Mouse (Mus musculus): ENCODE data around the gene Trpm8.

DNA sequence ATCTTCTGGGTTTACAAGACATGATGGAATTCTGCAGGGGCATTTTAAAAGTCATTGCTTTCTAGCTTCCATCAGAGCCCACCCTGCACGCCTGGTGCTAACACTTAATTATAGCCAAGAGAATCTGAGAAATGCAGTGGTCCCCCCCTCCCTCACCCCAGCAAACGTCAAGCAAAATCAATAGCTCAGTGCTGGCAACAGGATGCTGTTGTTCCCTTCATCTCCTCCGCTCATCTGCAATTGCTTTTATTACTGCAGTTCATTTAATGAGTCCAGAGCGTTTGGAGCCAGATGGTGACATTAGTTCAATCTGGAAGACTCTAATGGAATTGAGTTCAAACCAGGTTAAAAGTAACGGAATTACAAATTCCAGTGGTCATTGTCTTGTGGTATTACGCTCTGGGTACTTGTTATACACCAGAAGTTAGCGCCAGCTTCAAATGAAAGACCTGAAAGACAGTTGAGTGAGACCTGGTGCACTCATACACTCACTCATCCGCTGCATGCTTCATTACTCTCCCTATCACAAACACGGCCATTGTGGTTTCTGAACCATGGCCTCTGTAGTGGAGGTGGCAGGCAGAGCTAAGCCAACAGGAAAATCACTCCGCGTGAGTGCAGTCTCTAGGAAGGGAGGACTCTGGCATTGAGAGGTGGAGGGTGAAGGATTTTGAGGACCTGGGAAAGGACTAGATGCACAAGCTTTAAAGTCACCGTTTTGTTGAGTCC, 128.8 kb downstream of the Trpm8 start:
- TF ChIP-seq CTCF (IDR thresholded peaks at IDR 0.05; ENCODE audit: extremely low read depth, insufficient read length, insufficient replicate concordance, low read depth, low read length) (no peak), POLR2A (IDR thresholded peaks at IDR 0.05; ENCODE audit: low read depth, low read length) (no peak)
